Mouse (Mus musculus) MEL (cell line): ENCODE results near the gene Nlgn1.

Experiments used
- CHD1 ChIP-seq: IDR thresholded peaks from 2 replicates; pipeline ENCODE4 v1.6.1; 2012; ENCODE audit warnings: low read depth, mild to moderate bottlenecking, inconsistent platforms, low read length, improper control_type of control experiment
- CTCF ChIP-seq, 3 experiments: IDR thresholded peaks in 2 of 3; conservative IDR thresholded peaks in 1 of 3; 2 replicates each; pipeline ENCODE4 v1.5.1; 2011 to 2012; ENCODE audit warnings: low read length in 3 of 3, low read depth in 2 of 3, mild to moderate bottlenecking in 2 of 3, improper control_type of control experiment in 1 of 3, inconsistent platforms in 1 of 3, mixed read lengths in 1 of 3, moderate library complexity in 1 of 3; ENCODE audit not compliant: control insufficient read depth in 1 of 3, insufficient read depth in 1 of 3, poor library complexity in 1 of 3, severe bottlenecking in 1 of 3
- EP300 ChIP-seq, 2 experiments: IDR thresholded peaks; 2 replicates each; pipeline ENCODE4 v1.6.1; 2011; ENCODE audit warnings: improper control_type of control experiment in 2 of 2, low read length in 2 of 2, low read depth in 1 of 2, mild to moderate bottlenecking in 1 of 2
- MAX ChIP-seq: IDR thresholded peaks from 2 replicates; pipeline ENCODE4 v1.6.1; 2011; ENCODE audit warnings: low read length, improper control_type of control experiment
- MYB ChIP-seq: IDR thresholded peaks from 2 replicates; pipeline ENCODE4 v1.6.1; 2011; ENCODE audit warnings: mild to moderate bottlenecking, low read depth, low read length, improper control_type of control experiment
- MYC ChIP-seq: IDR thresholded peaks from 2 replicates; pipeline ENCODE4 v1.6.1; 2011; ENCODE audit warnings: low read depth, mild to moderate bottlenecking, low read length, improper control_type of control experiment, moderate library complexity
- POLR2A ChIP-seq, 2 experiments: IDR thresholded peaks; 2 replicates each; pipeline ENCODE4 v1.6.1; 2011 to 2012; ENCODE audit warnings: low read length in 2 of 2, mild to moderate bottlenecking in 2 of 2, control low read depth in 1 of 2, improper control_type of control experiment in 1 of 2, low read depth in 1 of 2, moderate library complexity in 1 of 2; ENCODE audit not compliant: control insufficient read depth in 1 of 2, insufficient read depth in 1 of 2, poor library complexity in 1 of 2
- POLR2AphosphoS2 ChIP-seq: IDR thresholded peaks from 2 replicates; pipeline ENCODE4 v1.6.1; 2011; ENCODE audit warnings: low read length, improper control_type of control experiment
- SMC3 ChIP-seq: IDR thresholded peaks from 2 replicates; pipeline ENCODE4 v1.6.1; 2011; ENCODE audit warnings: low read depth, low read length, improper control_type of control experiment
- TCF12 ChIP-seq: IDR thresholded peaks from 2 replicates; pipeline ENCODE4 v1.6.1; 2014; ENCODE audit warnings: low read depth, mild to moderate bottlenecking, inconsistent platforms, low read length, improper control_type of control experiment, moderate library complexity
- USF2 ChIP-seq, 2 experiments: IDR thresholded peaks; 2 replicates each; pipeline ENCODE4 v1.6.1; 2011 to 2012; ENCODE audit warnings: improper control_type of control experiment in 2 of 2, low read length in 2 of 2, borderline replicate concordance in 1 of 2, inconsistent platforms in 1 of 2, low read depth in 1 of 2, mild to moderate bottlenecking in 1 of 2; ENCODE audit not compliant: insufficient read depth in 1 of 2
- ZMIZ1 ChIP-seq: IDR thresholded peaks from 2 replicates; pipeline ENCODE4 v1.6.1; 2012; ENCODE audit warnings: low read depth, mild to moderate bottlenecking, inconsistent platforms, low read length, improper control_type of control experiment, moderate library complexity

DNA sequence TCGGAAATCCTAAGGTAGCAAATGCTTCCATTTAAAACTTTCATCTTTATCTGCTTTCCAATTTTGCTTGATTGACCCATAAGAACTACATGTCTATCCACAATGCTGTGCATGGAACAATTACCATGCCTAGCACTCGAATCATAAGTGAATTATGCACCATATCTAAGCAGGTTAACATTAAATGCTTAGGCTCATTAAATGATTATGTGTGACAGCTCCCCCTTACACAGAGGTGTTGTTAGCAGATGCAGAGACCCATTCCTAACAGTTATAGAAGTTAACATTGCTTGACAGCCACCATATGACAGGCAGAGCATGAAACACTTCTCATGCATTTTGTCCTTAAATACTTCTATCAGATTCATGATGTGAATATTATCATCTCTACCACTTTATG, 89.0 kb downstream of the Nlgn1 start:
- TF ChIP-seq MYC (no peak), POLR2AphosphoS2 (no peak), SMC3 (no peak), MAX (no peak), POLR2A (IDR thresholded peaks at IDR 0.05; ENCODE audit: control insufficient read depth in 1 of 2, insufficient read depth in 1 of 2, low read depth in 1 of 2, low read length in 2 of 2, poor library complexity in 1 of 2) (no peak), TCF12 (no peak), MYB (no peak), EP300 (IDR thresholded peaks at IDR 0.05; ENCODE audit: low read depth in 1 of 2, low read length in 2 of 2) (no peak), USF2 (IDR thresholded peaks at IDR 0.05; ENCODE audit: borderline replicate concordance in 1 of 2, insufficient read depth in 1 of 2, low read depth in 1 of 2, low read length in 2 of 2) (no peak), ZMIZ1 (no peak), CTCF (IDR thresholded peaks at IDR 0.05 in 2 of 3, conservative IDR thresholded peaks at IDR 0.05 in 1 of 3; ENCODE audit: control insufficient read depth in 1 of 3, insufficient read depth in 1 of 3, low read depth in 2 of 3, low read length in 3 of 3, poor library complexity in 1 of 3, severe bottlenecking in 1 of 3) (no peak), CHD1 (no peak)
